Mouse (Mus musculus) spleen, adult 2 months (tissue): ENCODE results near the gene Pls1. TPM values are rescaled to one million over a fixed set of nuclear protein-coding genes. Genes with fewer than 3 reads are reported as not detected.

Experiments used
- DNase-seq, 2 experiments: peaks; one replicate each; pipeline versions ENCODE4 v3.0.0 to v3.0.0-alpha.2; 2012 to 2021; ENCODE audit warnings: low spot score in 2 of 2, low read depth in 1 of 2
- H3K27ac ChIP-seq: fragments of 200-500 bp; 2 replicates; pipeline ENCODE4 v1.5.1; 2012; ENCODE audit warnings: low read length, inconsistent platforms; ENCODE audit not compliant: insufficient read depth
- H3K27me3 ChIP-seq: fragments of 200-500 bp; 2 replicates; pipeline ENCODE4 v1.6.1; 2012; ENCODE audit warnings: mild to moderate bottlenecking, moderate library complexity, low read length, inconsistent platforms; ENCODE audit not compliant: control insufficient read depth, insufficient read depth
- H3K36me3 ChIP-seq: fragments of 200-500 bp; 2 replicates; pipeline ENCODE4 v1.6.1; 2012; ENCODE audit warnings: mild to moderate bottlenecking, low read length, inconsistent platforms; ENCODE audit not compliant: control insufficient read depth, insufficient read depth
- H3K4me1 ChIP-seq: fragments of 200-500 bp; 2 replicates; pipeline ENCODE4 v1.6.1; 2011; ENCODE audit warnings: inconsistent platforms; ENCODE audit not compliant: control insufficient read depth, insufficient read depth, insufficient read length
- H3K4me3 ChIP-seq: fragments of 200-500 bp; 2 replicates; pipeline ENCODE4 v1.5.1; 2011; ENCODE audit warnings: mild to moderate bottlenecking, inconsistent platforms; ENCODE audit not compliant: insufficient read depth, insufficient read length; ENCODE audit errors: extremely low read depth
- CTCF ChIP-seq: fragments of 200-500 bp; IDR thresholded peaks from 2 replicates; pipeline ENCODE4 v1.5.1; 2011; ENCODE audit warnings: mild to moderate bottlenecking, inconsistent platforms; ENCODE audit not compliant: insufficient read depth, insufficient read length, insufficient replicate concordance; ENCODE audit errors: extremely low read depth
- POLR2A ChIP-seq: fragments of 200-500 bp; IDR thresholded peaks from 2 replicates; pipeline ENCODE4 v1.6.1; 2011; ENCODE audit warnings: low read depth, low read length, inconsistent platforms
- WGBS: fragments of 180-500 bp; shearing (Covaris S2); methylation state at CpG from one replicate; pipeline ENCODE4 v1.1.7; 2018; 5-methylcytosine and 5-hydroxymethylcytosine counted together
- polyA plus RNA-seq: library from polyadenylated mRNA; depleted of rRNA; stranded (reverse); fragments of >200 nt; gene quantifications from 2 replicates; pipeline ENCODE4 v1.2.3, GENCODE M21; 2012

Gene Pls1
- polyA plus RNA-seq, 1 experiment, result 0.49 TPM

- Histone ChIP-seq H3K27ac (no peak overlapping the region), H3K4me3 (no peak overlapping the region), H3K36me3 (no peaks in the 10 kb centered on the region), H3K4me1 (no peaks in the 10 kb centered on the region), H3K27me3 (no peaks in the 10 kb centered on the region)
- DNase-seq, result no peak
- WGBS, result 92% methylated on average over 4 of the region's 4 CpGs
- no peak for TF ChIP-seq POLR2A
- TF ChIP-seq CTCF, result no peak
These were observed 35.5 kb downstream of the Pls1 start for GRCm38 (mm10) chr9:95809596-95809995.

DNA sequence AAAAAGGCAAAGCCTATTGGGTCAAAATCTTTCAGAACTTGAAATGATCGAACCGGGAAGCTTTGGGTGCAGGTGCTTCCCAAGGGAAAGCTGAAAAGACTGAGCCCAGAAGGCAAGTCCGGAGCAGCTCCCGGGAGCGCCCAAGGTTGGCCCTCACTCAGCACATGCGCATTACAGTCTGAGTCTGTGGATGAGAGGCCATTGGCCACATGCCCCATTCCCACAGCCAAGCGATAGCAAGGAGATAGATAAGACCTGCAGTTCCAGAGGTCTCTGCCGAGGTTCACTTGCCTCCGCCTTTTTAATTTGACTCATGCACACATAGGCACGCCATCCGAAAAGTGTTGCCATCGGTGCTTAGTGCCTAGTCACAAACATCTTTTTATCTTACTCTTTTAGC lies 39.7 kb downstream of the Pls1 start:
- TF ChIP-seq POLR2A (no peak), CTCF (no peak)
- H3K27ac ChIP-seq, result no peak overlapping the region
- no peaks in the 10 kb centered on the region for H3K27me3 ChIP-seq
- H3K36me3 ChIP-seq, result no peaks in the 10 kb centered on the region
- H3K4me3 ChIP-seq, result no peak overlapping the region
- DNase-seq, result no peak
- H3K4me1 ChIP-seq, result no peaks in the 10 kb centered on the region
- WGBS, result 90% methylated on average over 12 of the region's 12 CpGs

DNA sequence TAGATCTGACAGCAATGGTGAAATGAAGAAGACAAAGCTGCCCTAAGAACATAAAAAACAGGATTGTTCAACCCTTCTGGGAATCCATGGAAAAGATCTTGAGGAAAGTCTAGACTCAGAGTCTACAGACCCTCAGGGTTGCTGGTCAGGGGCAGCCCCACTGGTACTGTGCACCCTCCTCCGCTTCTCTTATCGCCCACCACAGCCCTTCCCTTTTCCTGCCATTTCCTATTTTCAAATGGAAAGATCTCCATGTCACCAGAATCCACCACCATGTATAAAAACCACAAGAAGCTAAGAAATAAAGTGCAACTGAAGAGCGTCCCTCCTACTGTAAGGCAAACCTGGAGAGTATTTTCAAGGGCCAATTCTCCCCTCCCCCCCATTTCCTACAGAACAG lies 41.3 kb downstream of the Pls1 start:
- WGBS, result 67% methylated on average over 3 of the region's 3 CpGs
- no peak for DNase-seq
- Histone ChIP-seq H3K4me1 (no peaks in the 10 kb centered on the region), H3K4me3 (no peak overlapping the region), H3K36me3 (no peaks in the 10 kb centered on the region), H3K27ac (no peak overlapping the region), H3K27me3 (no peaks in the 10 kb centered on the region)
- TF ChIP-seq CTCF (no peak), POLR2A (no peak)

DNA sequence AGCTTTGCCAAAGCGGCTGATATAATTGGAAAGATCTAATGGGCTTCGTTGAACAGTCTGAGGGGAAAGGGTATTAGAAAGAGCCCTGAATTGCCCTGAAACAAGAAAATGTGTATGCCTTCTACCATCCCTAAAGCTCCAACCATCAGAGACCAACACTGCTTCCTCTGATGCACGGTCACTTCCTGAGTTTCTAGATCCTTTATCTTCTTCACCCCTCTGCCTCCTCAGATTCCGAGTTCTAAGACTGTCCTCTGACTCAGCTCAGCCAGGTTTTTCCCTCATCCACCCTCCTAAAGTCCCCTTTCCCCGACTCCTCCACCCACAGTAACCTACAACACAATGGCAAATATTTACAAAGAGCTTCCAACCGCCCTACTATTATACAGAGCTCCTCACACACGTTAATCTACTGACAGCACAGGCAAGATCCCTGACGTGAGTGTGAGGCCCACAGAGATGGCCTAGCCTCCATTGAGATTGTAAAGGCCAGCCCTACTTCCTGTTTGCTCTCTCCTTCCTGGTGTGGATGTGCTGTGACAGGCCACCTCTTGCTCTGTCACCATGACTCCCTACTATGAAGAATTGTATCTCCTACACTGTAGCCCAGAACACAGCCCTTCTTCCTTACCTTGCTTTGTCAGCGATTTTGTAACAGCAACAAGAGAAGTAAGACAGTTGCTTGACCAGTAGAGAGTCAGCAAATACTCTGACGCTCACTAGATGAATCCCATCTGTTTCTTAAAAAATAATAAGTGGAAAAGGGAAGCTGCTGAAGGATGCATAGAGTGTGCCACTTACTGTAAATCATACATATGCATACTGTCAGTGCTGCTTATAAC lies 43.3 kb downstream of the Pls1 start:
- no peak for DNase-seq
- no peaks in the 10 kb centered on the region for H3K4me1 ChIP-seq
- TF ChIP-seq POLR2A, result no peak
- TF ChIP-seq CTCF, result no peak
- 73% methylated on average over 10 of the region's 10 CpGs for WGBS
- no peak overlapping the region for H3K4me3 ChIP-seq
- no peaks in the 10 kb centered on the region for H3K27me3 ChIP-seq
- no peak overlapping the region for H3K27ac ChIP-seq
- H3K36me3 ChIP-seq, result no peaks in the 10 kb centered on the region

- Histone ChIP-seq H3K4me3 (no peak overlapping the region), H3K36me3 (no peaks in the 10 kb centered on the region), H3K27me3 (no peaks in the 10 kb centered on the region), H3K27ac (no peak overlapping the region), H3K4me1 (no peaks in the 10 kb centered on the region)
- TF ChIP-seq CTCF, result no peak
- no peak for TF ChIP-seq POLR2A
- DNase-seq, result no peak
- WGBS, result 76% methylated on average over 2 of the region's 2 CpGs
These were observed 48.8 kb downstream of the Pls1 start for GRCm38 (mm10) chr9:95796323-95796722.

- TF ChIP-seq CTCF, result no peak
- no peak for TF ChIP-seq POLR2A
- Histone ChIP-seq H3K27ac (no peak overlapping the region), H3K4me3 (no peak overlapping the region), H3K36me3 (no peaks in the 10 kb centered on the region), H3K4me1 (no peaks in the 10 kb centered on the region), H3K27me3 (no peaks in the 10 kb centered on the region)
- DNase-seq, result no peak
- WGBS, result 81% methylated on average over 5 of the region's 5 CpGs
These were observed 49.3 kb downstream of the Pls1 start for GRCm38 (mm10) chr9:95795844-95796243.

GRCm38 (mm10) chr9:95795077-95795784 lies 49.9 kb downstream of the Pls1 start:
- H3K36me3 ChIP-seq, result no peaks in the 10 kb centered on the region
- no peak for DNase-seq
- H3K27ac ChIP-seq, result no peak overlapping the region
- TF ChIP-seq POLR2A (no peak), CTCF (no peak)
- 92% methylated on average over 2 of the region's 2 CpGs for WGBS
- no peaks in the 10 kb centered on the region for H3K4me1 ChIP-seq
- H3K4me3 ChIP-seq, result no peak overlapping the region
- no peaks in the 10 kb centered on the region for H3K27me3 ChIP-seq
